Mouse (Mus musculus) myocyte (in vitro differentiated cells): Measurements from ENCODE around the gene Krtap29-1. TPM values are rescaled to one million over a fixed set of nuclear protein-coding genes. Genes with fewer than 3 reads are reported as not detected.

Experiments
- H3K27me3 ChIP-seq: one replicate; pipeline ENCODE4 v1.6.1; 2011; ENCODE audit not compliant: control insufficient read depth, insufficient read depth, insufficient read length
- H3K36me3 ChIP-seq: one replicate; pipeline ENCODE4 v1.6.1; 2011; ENCODE audit not compliant: control insufficient read depth, insufficient read depth
- H3K4me2 ChIP-seq: one replicate; pipeline ENCODE4 v1.6.1; 2011; ENCODE audit warnings: low read depth, control low read depth
- H3K4me3 ChIP-seq: one replicate; pipeline ENCODE4 v1.5.1; 2011; ENCODE audit warnings: mild to moderate bottlenecking, control low read depth, moderate library complexity
- H3K79me2 ChIP-seq: one replicate; pipeline ENCODE4 v1.6.1; 2011; ENCODE audit not compliant: control insufficient read depth, insufficient read depth
- H3ac ChIP-seq: one replicate; pipeline ENCODE4 v1.6.1; 2011; ENCODE audit not compliant: control insufficient read depth, insufficient read length
- CEBPB ChIP-seq: IDR thresholded peaks from 2 replicates; pipeline ENCODE4 v1.6.1; 2011; ENCODE audit warnings: mild to moderate bottlenecking, moderate library complexity; ENCODE audit not compliant: poor library complexity, insufficient read depth, severe bottlenecking
- E2F4 ChIP-seq: IDR thresholded peaks from one replicate; pipeline ENCODE4 v1.6.1; 2011; ENCODE audit warnings: mild to moderate bottlenecking, control low read depth, moderate library complexity; ENCODE audit not compliant: insufficient read depth
- MAX ChIP-seq: IDR thresholded peaks from one replicate; pipeline ENCODE4 v1.6.1; 2011; ENCODE audit warnings: low read depth, mild to moderate bottlenecking, control low read depth
- MYOD1 ChIP-seq, 3 experiments: IDR thresholded peaks; one replicate each; pipeline ENCODE4 v1.6.1; 2011; ENCODE audit warnings: control low read depth in 2 of 3, low read depth in 2 of 3, mild to moderate bottlenecking in 2 of 3, moderate library complexity in 1 of 3; ENCODE audit not compliant: insufficient read length in 2 of 3, control insufficient read depth in 1 of 3
- MYOG ChIP-seq, 3 experiments: IDR thresholded peaks; one replicate each; pipeline ENCODE4 v1.6.1; 2011; ENCODE audit warnings: control low read depth in 2 of 3, low read depth in 2 of 3, mild to moderate bottlenecking in 2 of 3; ENCODE audit not compliant: insufficient read length in 2 of 3, control insufficient read depth in 1 of 3, insufficient read depth in 1 of 3
- POLR2A ChIP-seq: IDR thresholded peaks from one replicate; pipeline ENCODE4 v1.6.1; 2011; ENCODE audit warnings: low read depth, mild to moderate bottlenecking, control low read depth, moderate library complexity; ENCODE audit not compliant: insufficient read length
- POLR2AphosphoS2 ChIP-seq: IDR thresholded peaks from one replicate; pipeline ENCODE4 v1.6.1; 2011; ENCODE audit warnings: low read depth, control low read depth; ENCODE audit not compliant: insufficient read length
- REST ChIP-seq: IDR thresholded peaks from one replicate; pipeline ENCODE4 v1.6.1; 2011; ENCODE audit warnings: mild to moderate bottlenecking, control low read depth, moderate library complexity; ENCODE audit not compliant: insufficient read depth, insufficient read length
- SRF ChIP-seq: IDR thresholded peaks from one replicate; pipeline ENCODE4 v1.6.1; 2011; ENCODE audit warnings: low read depth; ENCODE audit not compliant: control insufficient read depth, insufficient read length
- TCF12 ChIP-seq: IDR thresholded peaks from one replicate; pipeline ENCODE4 v1.6.1; 2011; ENCODE audit warnings: mild to moderate bottlenecking, control low read depth; ENCODE audit not compliant: poor library complexity, insufficient read depth, severe bottlenecking
- TCF3 ChIP-seq: IDR thresholded peaks from one replicate; pipeline ENCODE4 v1.6.1; 2011; ENCODE audit warnings: low read depth, control low read depth; ENCODE audit not compliant: insufficient read length
- USF1 ChIP-seq: IDR thresholded peaks from one replicate; pipeline ENCODE4 v1.6.1; 2011; ENCODE audit warnings: low read depth, mild to moderate bottlenecking, control low read depth, moderate library complexity
- polyA plus RNA-seq: library from polyadenylated mRNA; unstranded; fragments of >200 nt; fragmentation: generic; extraction: Trizol; gene quantifications from one replicate; pipeline ENCODE4 v1.2.1, GENCODE M21; 2012; ENCODE audit warnings: missing spikeins

Krtap29-1 gene
- polyA plus RNA-seq, 1 experiment: not detected

- no peak overlapping the region for H3K4me3 ChIP-seq
- no peak for TF ChIP-seq USF1
- TF ChIP-seq MYOG (IDR thresholded peaks at IDR 0.05; ENCODE audit: control insufficient read depth in 1 of 3, insufficient read depth in 1 of 3, insufficient read length in 2 of 3, low read depth in 2 of 3): no peak
- no peak for TF ChIP-seq MYOD1 (IDR thresholded peaks at IDR 0.05; ENCODE audit: control insufficient read depth in 1 of 3, insufficient read length in 2 of 3, low read depth in 2 of 3)
- no peak for TF ChIP-seq TCF12
- no peak for TF ChIP-seq CEBPB
- TF ChIP-seq TCF3: no peak
- TF ChIP-seq POLR2AphosphoS2: no peak
- no peak for TF ChIP-seq E2F4
- peaks cover 19% of the 10 kb centered on the region for H3K27me3 ChIP-seq
Observed at GRCm38 (mm10) chr11:99999091-99999490, 20.2 kb upstream of the Krtap29-1 start.

GRCm38 (mm10) chr11:99994384-99994661 lies 15.5 kb upstream of the Krtap29-1 start:
- Histone ChIP-seq H3K27me3 (peaks cover 37% of the 10 kb centered on the region), H3K4me3 (no peak overlapping the region), H3K4me2 (no peak overlapping the region), H3K36me3 (no peaks in the 10 kb centered on the region), H3K79me2 (no peaks in the 10 kb centered on the region), H3ac (no peak overlapping the region)
- TF ChIP-seq MYOG (IDR thresholded peaks at IDR 0.05; ENCODE audit: control insufficient read depth in 1 of 3, insufficient read depth in 1 of 3, insufficient read length in 2 of 3, low read depth in 2 of 3): no peak
- no peak for TF ChIP-seq TCF12
- TF ChIP-seq TCF3: no peak
- TF ChIP-seq CEBPB: no peak
- TF ChIP-seq USF1: no peak
- TF ChIP-seq MYOD1 (IDR thresholded peaks at IDR 0.05; ENCODE audit: control insufficient read depth in 1 of 3, insufficient read length in 2 of 3, low read depth in 2 of 3): no peak
- no peak for TF ChIP-seq MAX
- TF ChIP-seq POLR2A: no peak

More at GRCm38 (mm10) chr11:99999091-99999490, 20.2 kb upstream of the Krtap29-1 start:
- Histone ChIP-seq H3K4me2 (no peak overlapping the region), H3ac (no peak overlapping the region), H3K79me2 (no peaks in the 10 kb centered on the region), H3K36me3 (no peaks in the 10 kb centered on the region)

GRCm38 (mm10) chr11:99993620-99994383 lies 14.9 kb upstream of the Krtap29-1 start, which contains the start of gene Krtap17-1:
Gene Krtap17-1 (minus strand): TSS chr11:99993994.
- no peak within 1 kb of the TSS for H3ac ChIP-seq

GRCm38 (mm10) chr11:99990571-99990970 lies 11.7 kb upstream of the Krtap29-1 start:
- Histone ChIP-seq H3K79me2 (no peaks in the 10 kb centered on the region), H3K27me3 (peaks cover 29% of the 10 kb centered on the region), H3K36me3 (no peaks in the 10 kb centered on the region), H3K4me2 (no peak overlapping the region), H3ac (no peak overlapping the region), H3K4me3 (no peak overlapping the region)
- TF ChIP-seq REST (no peak), USF1 (no peak), CEBPB (no peak), MAX (no peak), POLR2AphosphoS2 (no peak), MYOG (IDR thresholded peaks at IDR 0.05; ENCODE audit: control insufficient read depth in 1 of 3, insufficient read depth in 1 of 3, insufficient read length in 2 of 3, low read depth in 2 of 3) (no peak), E2F4 (no peak), POLR2A (no peak), MYOD1 (IDR thresholded peaks at IDR 0.05; ENCODE audit: control insufficient read depth in 1 of 3, insufficient read length in 2 of 3, low read depth in 2 of 3) (no peak)

More at GRCm38 (mm10) chr11:99993620-99994383, 14.9 kb upstream of the Krtap29-1 start, which contains the start of gene Krtap17-1:
- no peak within 1 kb of the TSS for H3K4me2 ChIP-seq
- no peaks in the 10 kb centered on the region for H3K79me2 ChIP-seq
- H3K4me3 ChIP-seq: no peak within 1 kb of the TSS
- H3K36me3 ChIP-seq: no peaks in the 10 kb centered on the region
- TF ChIP-seq SRF (no peak), MYOG (IDR thresholded peaks at IDR 0.05; ENCODE audit: control insufficient read depth in 1 of 3, insufficient read depth in 1 of 3, insufficient read length in 2 of 3, low read depth in 2 of 3) (no peak), CEBPB (no peak), USF1 (no peak), TCF3 (no peak), REST (no peak)
- H3K27me3 ChIP-seq: peaks cover 37% of the 10 kb centered on the region

- H3K79me2 ChIP-seq: no peaks in the 10 kb centered on the region
Observed at GRCm38 (mm10) chr11:99989881-99990405, 11.1 kb upstream of the Krtap29-1 start.

More at GRCm38 (mm10) chr11:99989881-99990405, 11.1 kb upstream of the Krtap29-1 start:
- no peak overlapping the region for H3K4me2 ChIP-seq
- H3K36me3 ChIP-seq: no peaks in the 10 kb centered on the region
- H3K4me3 ChIP-seq: no peak overlapping the region
- peaks cover 23% of the 10 kb centered on the region for H3K27me3 ChIP-seq
- H3ac ChIP-seq: no peak overlapping the region
- no peak for TF ChIP-seq MYOG (IDR thresholded peaks at IDR 0.05; ENCODE audit: control insufficient read depth in 1 of 3, insufficient read depth in 1 of 3, insufficient read length in 2 of 3, low read depth in 2 of 3)
